Mouse (Mus musculus): ENCODE results near the gene Srsf3. TPM values are rescaled to one million over a fixed set of nuclear protein-coding genes. Genes with fewer than 3 reads are reported as not detected.
"Not testable (repeated sequence)": the region's sequence is repeated elsewhere in the genome, so short reads cannot be mapped to it uniquely, and the experiment has no call there.

Srsf3 gene
- polyA plus RNA-seq, 1 experiment from 2014 or later = 356 TPM

- H3K27ac ChIP-seq (ENCODE audit: low read depth, low read length) = no peak overlapping the region
- H3K4me2 ChIP-seq (ENCODE audit: low read length) = peak overlapping the region; percentile 75
- peaks cover 28% of the 10 kb centered on the region for H3K4me1 ChIP-seq (ENCODE audit: control insufficient read depth, insufficient read depth, low read depth, low read length)
- ATAC-seq = no peak
- H3K9ac ChIP-seq (ENCODE audit: low read depth, low read length) = no peak overlapping the region
- no peaks in the 10 kb centered on the region for H3K27me3 ChIP-seq (replicated peaks; ENCODE audit: control insufficient read depth, insufficient read depth, low read length)
- H3K36me3 ChIP-seq (ENCODE audit: control insufficient read depth, insufficient read depth, low read length) = peaks cover 32% of the 10 kb centered on the region
- H3K9me3 ChIP-seq (ENCODE audit: control insufficient read depth, low read length) = no peaks in the 10 kb centered on the region
- peak overlapping the region; percentile 59 for H3K4me3 ChIP-seq (ENCODE audit: low read length)
These were observed 3.1 kb downstream of the Srsf3 start for GRCm38 (mm10) chr17:29035506-29035905.

- Histone ChIP-seq H3K9me3 (ENCODE audit: control insufficient read depth, low read length) (no peaks in the 10 kb centered on the region), H3K27ac (ENCODE audit: low read depth, low read length) (no peak overlapping the region), H3K4me3 (ENCODE audit: low read length) (no peak overlapping the region), H3K27me3 (replicated peaks; ENCODE audit: control insufficient read depth, insufficient read depth, low read length) (no peaks in the 10 kb centered on the region), H3K4me1 (ENCODE audit: control insufficient read depth, insufficient read depth, low read depth, low read length) (peaks cover 22% of the 10 kb centered on the region), H3K9ac (ENCODE audit: low read depth, low read length) (no peak overlapping the region), H3K36me3 (ENCODE audit: control insufficient read depth, insufficient read depth, low read length) (peaks cover 51% of the 10 kb centered on the region), H3K4me2 (ENCODE audit: low read length) (no peak overlapping the region)
- ATAC-seq = no peak
- 75% methylated on average over 11 of the region's 11 CpGs for WGBS
These were observed 6.9 kb downstream of the Srsf3 start for GRCm38 (mm10) chr17:29039351-29039750.

- H3K36me3 ChIP-seq (ENCODE audit: control insufficient read depth, insufficient read depth, low read length) = peaks cover 52% of the 10 kb centered on the region
- H3K4me2 ChIP-seq (ENCODE audit: low read length); ATAC-seq; H3K27me3 ChIP-seq (replicated peaks; ENCODE audit: control insufficient read depth, insufficient read depth, low read length); H3K4me3 ChIP-seq (ENCODE audit: low read length); H3K4me1 ChIP-seq (ENCODE audit: control insufficient read depth, insufficient read depth, low read depth, low read length); H3K27ac ChIP-seq (ENCODE audit: low read depth, low read length); H3K9ac ChIP-seq (ENCODE audit: low read depth, low read length); H3K9me3 ChIP-seq (ENCODE audit: control insufficient read depth, low read length): not testable (repeated sequence)
- 86% methylated on average over 3 of the region's 3 CpGs for WGBS
These were observed 9.2 kb downstream of the Srsf3 start for GRCm38 (mm10) chr17:29041632-29042031.

- H3K4me2 ChIP-seq (ENCODE audit: low read length) = no peak overlapping the region
- H3K36me3 ChIP-seq (ENCODE audit: control insufficient read depth, insufficient read depth, low read length) = peaks cover 46% of the 10 kb centered on the region
- no peak for ATAC-seq
- H3K27ac ChIP-seq (ENCODE audit: low read depth, low read length) = no peak overlapping the region
- no peaks in the 10 kb centered on the region for H3K9me3 ChIP-seq (ENCODE audit: control insufficient read depth, low read length)
- H3K4me3 ChIP-seq (ENCODE audit: low read length) = no peak overlapping the region
- H3K4me1 ChIP-seq (ENCODE audit: control insufficient read depth, insufficient read depth, low read depth, low read length) = peaks cover 2% of the 10 kb centered on the region
- H3K9ac ChIP-seq (ENCODE audit: low read depth, low read length) = no peak overlapping the region
- H3K27me3 ChIP-seq (replicated peaks; ENCODE audit: control insufficient read depth, insufficient read depth, low read length) = no peaks in the 10 kb centered on the region
These were observed 10.1 kb downstream of the Srsf3 start for GRCm38 (mm10) chr17:29042569-29042968.

- Histone ChIP-seq H3K27ac (ENCODE audit: low read depth, low read length) (no peak overlapping the region), H3K4me1 (ENCODE audit: control insufficient read depth, insufficient read depth, low read depth, low read length) (no peaks in the 10 kb centered on the region), H3K27me3 (replicated peaks; ENCODE audit: control insufficient read depth, insufficient read depth, low read length) (no peaks in the 10 kb centered on the region), H3K9ac (ENCODE audit: low read depth, low read length) (no peak overlapping the region), H3K4me2 (ENCODE audit: low read length) (no peak overlapping the region), H3K36me3 (ENCODE audit: control insufficient read depth, insufficient read depth, low read length) (peaks cover 46% of the 10 kb centered on the region), H3K9me3 (ENCODE audit: control insufficient read depth, low read length) (no peaks in the 10 kb centered on the region), H3K4me3 (ENCODE audit: low read length) (no peak overlapping the region)
- ATAC-seq = no peak
- WGBS = 90% methylated on average over 3 of the region's 3 CpGs
These were observed 11.2 kb downstream of the Srsf3 start for GRCm38 (mm10) chr17:29043583-29043982.

- H3K27ac ChIP-seq (ENCODE audit: low read depth, low read length) = no peak overlapping the region
- 0 out of 2 replicates have a peak, but pooled peaks have one; percentile 21 for ATAC-seq
- H3K4me3 ChIP-seq (ENCODE audit: low read length) = no peak overlapping the region
- WGBS = 83% methylated on average over 6 of the region's 6 CpGs
- H3K27me3 ChIP-seq (replicated peaks; ENCODE audit: control insufficient read depth, insufficient read depth, low read length) = no peaks in the 10 kb centered on the region
- no peak overlapping the region for H3K4me2 ChIP-seq (ENCODE audit: low read length)
- no peaks in the 10 kb centered on the region for H3K4me1 ChIP-seq (ENCODE audit: control insufficient read depth, insufficient read depth, low read depth, low read length)
- peaks cover 40% of the 10 kb centered on the region for H3K36me3 ChIP-seq (ENCODE audit: control insufficient read depth, insufficient read depth, low read length)
- no peaks in the 10 kb centered on the region for H3K9me3 ChIP-seq (ENCODE audit: control insufficient read depth, low read length)
- no peak overlapping the region for H3K9ac ChIP-seq (ENCODE audit: low read depth, low read length)
These were observed 11.9 kb downstream of the Srsf3 start for GRCm38 (mm10) chr17:29044146-29044924.

GRCm38 (mm10) chr17:29044925-29045319, 12.5 kb downstream of the Srsf3 start:
- no peak for ATAC-seq
- Histone ChIP-seq H3K9me3 (ENCODE audit: control insufficient read depth, low read length) (no peaks in the 10 kb centered on the region), H3K27ac (ENCODE audit: low read depth, low read length) (no peak overlapping the region), H3K4me3 (ENCODE audit: low read length) (no peak overlapping the region), H3K36me3 (ENCODE audit: control insufficient read depth, insufficient read depth, low read length) (peaks cover 34% of the 10 kb centered on the region), H3K4me1 (ENCODE audit: control insufficient read depth, insufficient read depth, low read depth, low read length) (no peaks in the 10 kb centered on the region; the same call in 1 of the 2 replicates), H3K27me3 (replicated peaks; ENCODE audit: control insufficient read depth, insufficient read depth, low read length) (no peaks in the 10 kb centered on the region), H3K4me2 (ENCODE audit: low read length) (no peak overlapping the region), H3K9ac (ENCODE audit: low read depth, low read length) (no peak overlapping the region)
- WGBS = 39% methylated on average over 1 of the region's 1 CpGs

- Histone ChIP-seq H3K27ac (ENCODE audit: low read depth, low read length) (no peak overlapping the region), H3K4me2 (ENCODE audit: low read length) (no peak overlapping the region), H3K4me1 (ENCODE audit: control insufficient read depth, insufficient read depth, low read depth, low read length) (no peaks in the 10 kb centered on the region; the same call in 1 of the 2 replicates), H3K9ac (ENCODE audit: low read depth, low read length) (no peak overlapping the region), H3K36me3 (ENCODE audit: control insufficient read depth, insufficient read depth, low read length) (peaks cover 26% of the 10 kb centered on the region), H3K9me3 (ENCODE audit: control insufficient read depth, low read length) (no peaks in the 10 kb centered on the region), H3K27me3 (replicated peaks; ENCODE audit: control insufficient read depth, insufficient read depth, low read length) (no peaks in the 10 kb centered on the region), H3K4me3 (ENCODE audit: low read length) (no peak overlapping the region)
- 61% methylated on average over 12 of the region's 12 CpGs for whole genome bisulfite sequencing
- ATAC-seq = 0 out of 2 replicates have a peak, but pooled peaks have one; percentile 22
These were observed 13.5 kb downstream of the Srsf3 start for GRCm38 (mm10) chr17:29045741-29046530.

- Histone ChIP-seq H3K9me3 (ENCODE audit: control insufficient read depth, low read length) (no peaks in the 10 kb centered on the region), H3K27me3 (replicated peaks; ENCODE audit: control insufficient read depth, insufficient read depth, low read length) (no peaks in the 10 kb centered on the region), H3K4me1 (ENCODE audit: control insufficient read depth, insufficient read depth, low read depth, low read length) (peaks cover 4% of the 10 kb centered on the region; the same call in 1 of the 2 replicates), H3K4me2 (ENCODE audit: low read length) (no peak overlapping the region), H3K9ac (ENCODE audit: low read depth, low read length) (no peak overlapping the region), H3K4me3 (ENCODE audit: low read length) (no peak overlapping the region), H3K27ac (ENCODE audit: low read depth, low read length) (no peak overlapping the region), H3K36me3 (ENCODE audit: control insufficient read depth, insufficient read depth, low read length) (peaks cover 25% of the 10 kb centered on the region)
- WGBS = 87% methylated on average over 2 of the region's 3 CpGs
- ATAC-seq = no peak
These were observed 14.4 kb downstream of the Srsf3 start for GRCm38 (mm10) chr17:29046863-29047262.

Measured in hindbrain, embryonic 16.5 days (tissue).